Mouse (Mus musculus) E14TG2a.4 (cell line): ENCODE measurements around the gene Zbtb37.

Source experiments
- CTCF ChIP-seq: conservative IDR thresholded peaks from 2 replicates; pipeline ENCODE4 v1.5.1; 2014; ENCODE audit warnings: low read length
- NANOG ChIP-seq: IDR thresholded peaks from 2 replicates; pipeline ENCODE4 v1.6.1; 2014; ENCODE audit warnings: borderline replicate concordance, low read length, mixed read lengths

GRCm38 (mm10) chr1:160978071-160978735, 56.4 kb downstream of the Zbtb37 start, which contains the start of gene Serpinc1:
- no peak for TF ChIP-seq CTCF
- TF ChIP-seq NANOG = no peak
